Mouse (Mus musculus) myocyte (in vitro differentiated cells): ENCODE measurements around the gene B4galnt1. TPM values are rescaled to one million over a fixed set of nuclear protein-coding genes. Genes with fewer than 3 reads are reported as not detected.

Experiments
- H3K27me3 ChIP-seq: one replicate; pipeline ENCODE4 v1.6.1; 2011; ENCODE audit not compliant: control insufficient read depth, insufficient read depth, insufficient read length
- H3K36me3 ChIP-seq: one replicate; pipeline ENCODE4 v1.6.1; 2011; ENCODE audit not compliant: control insufficient read depth, insufficient read depth
- H3K4me2 ChIP-seq: one replicate; pipeline ENCODE4 v1.6.1; 2011; ENCODE audit warnings: low read depth, control low read depth
- H3K4me3 ChIP-seq: one replicate; pipeline ENCODE4 v1.5.1; 2011; ENCODE audit warnings: mild to moderate bottlenecking, control low read depth, moderate library complexity
- H3K79me2 ChIP-seq: one replicate; pipeline ENCODE4 v1.6.1; 2011; ENCODE audit not compliant: control insufficient read depth, insufficient read depth
- H3ac ChIP-seq: one replicate; pipeline ENCODE4 v1.6.1; 2011; ENCODE audit not compliant: control insufficient read depth, insufficient read length
- CEBPB ChIP-seq: IDR thresholded peaks from 2 replicates; pipeline ENCODE4 v1.6.1; 2011; ENCODE audit warnings: mild to moderate bottlenecking, moderate library complexity; ENCODE audit not compliant: poor library complexity, insufficient read depth, severe bottlenecking
- E2F4 ChIP-seq: IDR thresholded peaks from one replicate; pipeline ENCODE4 v1.6.1; 2011; ENCODE audit warnings: mild to moderate bottlenecking, control low read depth, moderate library complexity; ENCODE audit not compliant: insufficient read depth
- MAX ChIP-seq: IDR thresholded peaks from one replicate; pipeline ENCODE4 v1.6.1; 2011; ENCODE audit warnings: low read depth, mild to moderate bottlenecking, control low read depth
- MYOD1 ChIP-seq, 3 experiments: IDR thresholded peaks; one replicate each; pipeline ENCODE4 v1.6.1; 2011; ENCODE audit warnings: control low read depth in 2 of 3, low read depth in 2 of 3, mild to moderate bottlenecking in 2 of 3, moderate library complexity in 1 of 3; ENCODE audit not compliant: insufficient read length in 2 of 3, control insufficient read depth in 1 of 3
- MYOG ChIP-seq, 3 experiments: IDR thresholded peaks; one replicate each; pipeline ENCODE4 v1.6.1; 2011; ENCODE audit warnings: control low read depth in 2 of 3, low read depth in 2 of 3, mild to moderate bottlenecking in 2 of 3; ENCODE audit not compliant: insufficient read length in 2 of 3, control insufficient read depth in 1 of 3, insufficient read depth in 1 of 3
- POLR2A ChIP-seq: IDR thresholded peaks from one replicate; pipeline ENCODE4 v1.6.1; 2011; ENCODE audit warnings: low read depth, mild to moderate bottlenecking, control low read depth, moderate library complexity; ENCODE audit not compliant: insufficient read length
- POLR2AphosphoS2 ChIP-seq: IDR thresholded peaks from one replicate; pipeline ENCODE4 v1.6.1; 2011; ENCODE audit warnings: low read depth, control low read depth; ENCODE audit not compliant: insufficient read length
- REST ChIP-seq: IDR thresholded peaks from one replicate; pipeline ENCODE4 v1.6.1; 2011; ENCODE audit warnings: mild to moderate bottlenecking, control low read depth, moderate library complexity; ENCODE audit not compliant: insufficient read depth, insufficient read length
- SRF ChIP-seq: IDR thresholded peaks from one replicate; pipeline ENCODE4 v1.6.1; 2011; ENCODE audit warnings: low read depth; ENCODE audit not compliant: control insufficient read depth, insufficient read length
- TCF12 ChIP-seq: IDR thresholded peaks from one replicate; pipeline ENCODE4 v1.6.1; 2011; ENCODE audit warnings: mild to moderate bottlenecking, control low read depth; ENCODE audit not compliant: poor library complexity, insufficient read depth, severe bottlenecking
- TCF3 ChIP-seq: IDR thresholded peaks from one replicate; pipeline ENCODE4 v1.6.1; 2011; ENCODE audit warnings: low read depth, control low read depth; ENCODE audit not compliant: insufficient read length
- USF1 ChIP-seq: IDR thresholded peaks from one replicate; pipeline ENCODE4 v1.6.1; 2011; ENCODE audit warnings: low read depth, mild to moderate bottlenecking, control low read depth, moderate library complexity
- polyA plus RNA-seq: library from polyadenylated mRNA; unstranded; fragments of >200 nt; fragmentation: generic; extraction: Trizol; gene quantifications from one replicate; pipeline ENCODE4 v1.2.1, GENCODE M21; 2012; ENCODE audit warnings: missing spikeins

Gene B4galnt1
- polyA plus RNA-seq, 1 experiment, result 12.4 TPM

DNA sequence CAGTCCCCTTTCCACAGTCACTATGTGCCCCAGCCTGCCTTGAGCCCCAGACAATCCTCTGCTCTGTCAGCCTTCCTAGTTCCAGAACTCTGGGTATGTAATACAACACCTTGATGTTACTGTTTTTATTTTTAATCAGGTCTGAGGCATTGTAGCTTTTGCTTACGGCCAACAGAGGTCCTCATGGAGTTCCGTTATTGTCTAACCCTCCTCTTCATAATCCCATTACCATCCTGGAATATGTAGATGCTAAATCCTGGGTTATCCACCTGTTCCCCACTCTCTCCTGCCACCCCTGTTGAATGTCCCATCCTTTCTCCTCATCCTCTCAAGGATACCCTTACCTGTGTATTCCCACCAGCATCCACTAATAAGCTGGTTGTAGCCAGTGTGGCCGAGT, 11.2 kb downstream of the B4galnt1 start:
- Histone ChIP-seq H3K4me2 (peak overlapping the region; percentile 73), H3K79me2 (no peaks in the 10 kb centered on the region), H3ac (no peak overlapping the region), H3K36me3 (no peaks in the 10 kb centered on the region), H3K4me3 (peak overlapping the region; percentile 18), H3K27me3 (no peaks in the 10 kb centered on the region)
- TF ChIP-seq MYOG (IDR thresholded peaks at IDR 0.05; ENCODE audit: control insufficient read depth in 1 of 3, insufficient read depth in 1 of 3, insufficient read length in 2 of 3, low read depth in 2 of 3) (no peak), MYOD1 (IDR thresholded peaks at IDR 0.05; ENCODE audit: control insufficient read depth in 1 of 3, insufficient read length in 2 of 3, low read depth in 2 of 3) (no peak), SRF (no peak), USF1 (no peak), POLR2A (no peak), TCF12 (no peak), POLR2AphosphoS2 (no peak), REST (no peak), MAX (no peak), E2F4 (no peak), CEBPB (no peak), TCF3 (no peak)

DNA sequence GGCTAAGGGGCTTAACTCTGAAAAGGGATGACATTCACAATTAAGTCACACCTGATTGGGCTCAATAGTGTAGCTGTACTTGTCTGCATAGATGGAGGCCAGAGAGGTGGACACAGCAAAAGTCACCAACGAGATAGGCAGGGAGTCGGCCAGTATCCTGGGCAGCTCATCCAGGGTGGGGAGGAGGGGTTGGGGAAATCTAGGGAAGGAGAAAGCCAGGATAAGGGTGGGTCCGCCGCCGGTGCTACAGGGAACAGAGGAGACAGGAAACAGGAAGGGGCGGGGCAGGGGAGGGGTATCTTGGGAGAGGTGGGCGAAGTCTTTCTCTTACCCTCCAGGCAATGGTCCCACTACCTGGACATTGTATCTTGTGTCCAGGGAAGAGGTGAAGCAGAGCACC, 11.7 kb downstream of the B4galnt1 start:
- Histone ChIP-seq H3ac (no peak overlapping the region), H3K4me3 (peak overlapping the region; percentile 18), H3K27me3 (no peaks in the 10 kb centered on the region), H3K79me2 (no peaks in the 10 kb centered on the region), H3K36me3 (no peaks in the 10 kb centered on the region), H3K4me2 (peak overlapping the region; percentile 73)
- TF ChIP-seq REST (no peak), SRF (no peak), POLR2A (no peak), MYOD1 (IDR thresholded peaks at IDR 0.05; ENCODE audit: control insufficient read depth in 1 of 3, insufficient read length in 2 of 3, low read depth in 2 of 3) (no peak)

DNA sequence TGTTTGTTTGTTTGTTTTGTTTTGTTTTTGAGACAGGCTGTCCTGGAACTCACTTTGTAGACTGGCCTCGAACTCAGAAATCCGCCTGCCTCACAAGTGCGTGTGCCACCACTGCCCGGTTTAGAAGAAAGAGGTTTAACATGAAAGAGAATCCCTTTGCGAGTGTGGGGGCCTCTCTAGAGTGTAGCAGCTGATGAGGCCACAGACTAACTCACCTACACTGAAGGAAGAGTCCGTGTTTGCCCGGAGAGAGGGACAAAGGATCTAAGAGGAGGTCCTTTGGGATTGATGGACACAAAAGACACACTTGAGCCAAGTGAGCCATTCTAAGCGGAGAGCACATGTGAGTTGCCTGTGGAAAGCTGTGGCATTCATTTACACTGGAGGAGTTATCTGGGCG, 12.2 kb downstream of the B4galnt1 start:
- Histone ChIP-seq H3K79me2 (no peaks in the 10 kb centered on the region), H3K4me2 (peak overlapping the region; percentile 73), H3ac (no peak overlapping the region), H3K36me3 (no peaks in the 10 kb centered on the region), H3K27me3 (no peaks in the 10 kb centered on the region), H3K4me3 (peak overlapping the region; percentile 18)
- TF ChIP-seq E2F4, result no peak
- no peak for TF ChIP-seq SRF
- no peak for TF ChIP-seq USF1
- no peak for TF ChIP-seq CEBPB
- no peak for TF ChIP-seq POLR2A
- TF ChIP-seq MAX, result no peak
- TF ChIP-seq TCF12, result no peak

- H3K4me2 ChIP-seq, result peak overlapping the region; percentile 73
- no peaks in the 10 kb centered on the region for H3K36me3 ChIP-seq
- H3K4me3 ChIP-seq, result peak overlapping the region; percentile 18
- H3K27me3 ChIP-seq, result no peaks in the 10 kb centered on the region
- no peak overlapping the region for H3ac ChIP-seq
- TF ChIP-seq CEBPB (no peak), MYOG (IDR thresholded peaks at IDR 0.05; ENCODE audit: control insufficient read depth in 1 of 3, insufficient read depth in 1 of 3, insufficient read length in 2 of 3, low read depth in 2 of 3) (no peak), POLR2AphosphoS2 (no peak), TCF12 (no peak), MYOD1 (IDR thresholded peaks at IDR 0.05; ENCODE audit: control insufficient read depth in 1 of 3, insufficient read length in 2 of 3, low read depth in 2 of 3) (no peak), E2F4 (no peak)
- H3K79me2 ChIP-seq, result no peaks in the 10 kb centered on the region
Measured at GRCm38 (mm10) chr10:127177719-127178118, 12.7 kb downstream of the B4galnt1 start.

GRCm38 (mm10) chr10:127178286-127179027, 13.4 kb downstream of the B4galnt1 start:
- H3K27me3 ChIP-seq, result no peaks in the 10 kb centered on the region
- TF ChIP-seq E2F4 (no peak), MAX (no peak), TCF12 (no peak), MYOD1 (IDR thresholded peaks at IDR 0.05; ENCODE audit: control insufficient read depth in 1 of 3, insufficient read length in 2 of 3, low read depth in 2 of 3) (peak in 1 of 3 experiments; percentile 2), MYOG (IDR thresholded peaks at IDR 0.05; ENCODE audit: control insufficient read depth in 1 of 3, insufficient read depth in 1 of 3, insufficient read length in 2 of 3, low read depth in 2 of 3) (peak in 1 of 3 experiments; percentile 14)
- no peaks in the 10 kb centered on the region for H3K79me2 ChIP-seq
- peak overlapping the region; percentile 18 for H3K4me3 ChIP-seq
- H3K36me3 ChIP-seq, result no peaks in the 10 kb centered on the region
- no peak overlapping the region for H3ac ChIP-seq
- H3K4me2 ChIP-seq, result peak overlapping the region; percentile 73
